Mouse (Mus musculus): Measurements from ENCODE around the gene Col1a1.

Gene Col1a1

GRCm38 (mm10) chr11:94996101-94996500, 60.1 kb downstream of the Col1a1 start:
- in situ Hi-C loops (cut with MboI): no loop called here

DNA sequence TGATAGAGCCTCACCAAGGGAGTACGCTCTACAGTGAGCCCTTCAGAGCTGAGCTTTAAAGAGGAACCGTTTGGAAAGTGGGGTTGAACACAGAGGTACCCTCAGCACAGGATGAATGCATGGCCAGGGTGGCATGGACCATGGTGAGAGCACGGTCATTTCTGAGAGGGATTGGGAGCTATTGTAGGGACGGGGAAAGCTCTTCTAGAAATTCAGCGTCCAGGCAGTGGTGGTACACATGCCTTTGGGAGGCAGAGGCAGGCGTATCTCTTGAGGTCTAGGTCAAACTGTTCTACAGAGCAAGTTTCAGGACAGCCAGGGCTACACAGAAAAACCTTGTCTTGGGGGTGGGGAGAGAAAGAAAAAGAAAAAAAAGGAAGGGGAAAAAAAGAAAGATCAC, 61.0 kb downstream of the Col1a1 start:
- in situ Hi-C loops (cut with MboI): no loop called here

DNA sequence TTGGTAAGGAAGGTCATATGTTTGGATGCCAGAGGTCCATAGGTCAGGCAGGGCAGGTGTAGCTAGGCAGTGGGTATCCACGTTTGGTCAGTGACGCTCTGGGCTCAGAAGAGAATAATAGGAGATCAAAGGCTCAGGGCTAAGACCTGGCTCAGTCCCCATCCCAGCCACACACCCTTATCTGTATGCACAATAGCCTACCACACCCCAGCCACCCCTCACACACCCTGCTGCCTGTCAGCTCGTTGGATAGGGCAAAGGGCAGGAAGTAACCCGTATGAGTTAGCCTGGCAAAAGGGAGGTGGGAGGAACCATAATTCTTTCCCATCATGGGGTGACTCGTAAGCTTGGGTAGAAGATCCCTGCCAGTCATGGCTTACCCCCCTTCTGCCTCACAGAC, 61.6 kb downstream of the Col1a1 start:
- in situ Hi-C loops (cut with MboI): no loop called here

DNA sequence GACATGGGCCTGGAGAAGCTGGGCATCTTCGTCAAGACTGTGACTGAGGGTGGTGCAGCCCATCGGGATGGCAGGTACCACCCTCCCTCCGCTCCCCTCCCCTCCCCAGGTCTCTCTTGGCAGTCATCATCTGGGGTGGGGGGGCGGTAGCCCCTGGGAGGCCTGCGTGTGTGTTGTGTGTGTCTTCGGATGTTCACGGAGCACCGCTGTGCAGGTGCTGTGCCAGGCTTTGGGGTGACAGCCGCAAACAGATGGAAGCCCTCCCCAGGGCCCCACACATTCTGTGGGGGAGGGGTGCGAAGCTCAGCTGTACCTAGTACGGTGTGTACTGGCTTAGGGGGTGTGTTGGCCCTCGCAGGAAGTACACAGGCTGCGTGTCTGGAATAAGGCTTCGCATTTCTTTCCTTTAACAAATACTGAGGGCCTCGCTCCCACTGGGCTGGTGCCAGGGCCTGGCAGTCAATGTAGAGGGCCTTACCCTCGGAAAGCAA, 62.1 kb downstream of the Col1a1 start:
- in situ Hi-C loops (cut with MboI): no loop called here

DNA sequence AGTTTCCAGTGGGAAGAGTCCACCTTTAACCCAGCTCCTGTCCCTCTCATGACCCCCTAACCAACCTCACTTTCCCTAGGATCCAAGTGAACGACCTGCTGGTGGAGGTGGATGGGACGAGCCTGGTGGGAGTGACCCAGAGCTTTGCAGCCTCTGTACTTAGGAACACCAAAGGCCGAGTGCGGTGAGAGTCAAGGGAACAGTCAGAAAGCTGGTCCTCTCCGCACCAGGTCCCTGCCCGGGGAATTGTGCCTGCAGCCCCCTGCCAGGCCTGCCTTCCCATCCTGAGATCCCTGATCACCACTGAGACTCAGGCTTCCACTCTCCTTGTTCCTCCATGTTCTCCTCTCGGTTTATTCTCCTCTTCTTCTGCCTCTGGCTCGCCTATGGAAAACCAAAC, 64.1 kb downstream of the Col1a1 start:
- in situ Hi-C loops (cut with MboI): no loop called here

- in situ Hi-C loops (cut with MboI): no loop called here
These were observed 64.5 kb downstream of the Col1a1 start for GRCm38 (mm10) chr11:95000548-95000947.

- in situ Hi-C loops (cut with MboI): no loop called here
These were observed 65.0 kb downstream of the Col1a1 start for GRCm38 (mm10) chr11:95001058-95001457.

- in situ Hi-C loops (cut with MboI): no loop called here
These were observed 65.7 kb downstream of the Col1a1 start for GRCm38 (mm10) chr11:95001584-95002347.
